Mouse (Mus musculus) lung, postnatal 0 days (tissue): ENCODE data around the gene Aff3.

Source experiments
- CTCF ChIP-seq: IDR thresholded peaks from 2 replicates; pipeline ENCODE4 v1.5.1; 2016; ENCODE audit warnings: antibody characterized with exemption, mild to moderate bottlenecking
- EP300 ChIP-seq: IDR thresholded peaks from 2 replicates; pipeline ENCODE4 v1.6.1; 2016; ENCODE audit warnings: antibody characterized with exemption, mild to moderate bottlenecking, control low read depth

DNA sequence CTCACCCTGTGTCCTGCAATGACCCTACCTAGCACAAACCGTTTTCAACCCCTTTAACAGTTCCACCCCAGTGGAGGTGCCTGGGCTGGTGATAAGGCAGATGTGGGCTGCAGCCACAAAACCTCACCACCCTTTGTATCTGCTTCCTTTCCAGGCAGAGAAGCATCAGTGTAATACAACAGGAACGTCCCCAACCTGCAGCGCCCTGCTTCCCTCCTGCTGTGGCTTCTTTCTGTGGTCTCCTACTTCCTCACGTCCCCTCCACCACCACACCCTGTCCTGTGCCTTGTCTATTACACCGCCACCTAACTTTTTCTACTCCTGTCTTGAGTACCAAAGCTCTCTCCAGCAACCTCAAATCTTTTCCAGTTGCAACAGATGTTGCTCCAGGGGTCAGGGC lies 29.4 kb upstream of the Aff3 start:
- no peak for TF ChIP-seq CTCF
- no peak for TF ChIP-seq EP300
